Mouse (Mus musculus) lung, postnatal 0 days (tissue): ENCODE results near the gene Fat3. TPM values are rescaled to one million over a fixed set of nuclear protein-coding genes. Genes with fewer than 3 reads are reported as not detected.

ENCODE experiments used
- ATAC-seq: fragments of 200-750 bp; cut with Nextera tagmentation; 2 replicates; pipeline ENCODE4 v1.8.0; 2017; ENCODE audit warnings: moderate library complexity
- DNase-seq: peaks from one replicate; pipeline ENCODE4 v3.0.0-alpha.2; 2016; ENCODE audit warnings: low spot score
- H3K27ac ChIP-seq: fragments of 300-500 bp; sonication (generic); 2 replicates; pipeline ENCODE4 v1.5.1; 2014; ENCODE audit warnings: antibody characterized with exemption, mild to moderate bottlenecking, low read length, mixed read lengths
- H3K27me3 ChIP-seq: fragments of 300-500 bp; sonication (generic); replicated peaks from 2 replicates; pipeline ENCODE4 v1.6.1; 2014; ENCODE audit warnings: low read length, mixed read lengths; ENCODE audit not compliant: insufficient read depth
- H3K36me3 ChIP-seq: fragments of 300-500 bp; sonication (generic); 2 replicates; pipeline ENCODE4 v1.6.1; 2014; ENCODE audit warnings: low read length, mixed read lengths; ENCODE audit not compliant: insufficient read depth
- H3K4me1 ChIP-seq: fragments of 300-500 bp; sonication (generic); 2 replicates; pipeline ENCODE4 v1.6.1; 2014; ENCODE audit warnings: antibody characterized with exemption, low read depth, low read length, mixed read lengths; ENCODE audit not compliant: insufficient read depth
- H3K4me2 ChIP-seq: fragments of 300-500 bp; sonication (generic); replicated peaks from 2 replicates; pipeline ENCODE4 v1.6.1; 2014; ENCODE audit warnings: low read depth, mild to moderate bottlenecking, low read length, moderate library complexity, mixed read lengths
- H3K4me3 ChIP-seq: fragments of 300-500 bp; sonication (generic); 2 replicates; pipeline ENCODE4 v1.5.1; 2014; ENCODE audit warnings: low read depth, low read length
- H3K9ac ChIP-seq: fragments of 300-500 bp; sonication (generic); replicated peaks from 2 replicates; pipeline ENCODE4 v1.6.1; 2014; ENCODE audit warnings: low read depth, mild to moderate bottlenecking
- H3K9me3 ChIP-seq: fragments of 300-500 bp; sonication (generic); 2 replicates; pipeline ENCODE4 v1.6.1; 2016; ENCODE audit warnings: low read length, mixed read lengths
- CTCF ChIP-seq: IDR thresholded peaks from 2 replicates; pipeline ENCODE4 v1.5.1; 2016; ENCODE audit warnings: antibody characterized with exemption, mild to moderate bottlenecking
- EP300 ChIP-seq: IDR thresholded peaks from 2 replicates; pipeline ENCODE4 v1.6.1; 2016; ENCODE audit warnings: antibody characterized with exemption, mild to moderate bottlenecking, control low read depth
- WGBS: fragments of 180-500 bp; shearing (Covaris S2); extraction: QIAGEN DNeasy Blood & Tissue Kit; methylation state at CpG from one replicate; pipeline ENCODE4 v1.1.7; 2014; 5-methylcytosine and 5-hydroxymethylcytosine counted together
- polyA plus RNA-seq: library from polyadenylated mRNA; unstranded; fragments of >200 nt; fragmentation: Nextera tagmentation; extraction: Ambion mirVana; gene quantifications from 2 replicates; pipeline ENCODE4 v1.2.1, GENCODE M21; 2015

The Fat3 gene
- polyA plus RNA-seq, 1 experiment from 2014 or later: 0.78 TPM

GRCm38 (mm10) chr9:16132594-16132993 lies 368.5 kb downstream of the Fat3 start:
- H3K4me1 ChIP-seq: no peaks in the 10 kb centered on the region
- H3K36me3 ChIP-seq: no peaks in the 10 kb centered on the region
- no peak overlapping the region for H3K27ac ChIP-seq
- no peak for TF ChIP-seq CTCF
- no peak for TF ChIP-seq EP300
- DNase-seq (no peak), ATAC-seq (no peak)
- H3K4me2 ChIP-seq: no peak overlapping the region
- no peak overlapping the region for H3K9ac ChIP-seq
- 85% methylated on average over 1 of the region's 1 CpGs for WGBS
- H3K27me3 ChIP-seq: no peaks in the 10 kb centered on the region
- no peak overlapping the region for H3K4me3 ChIP-seq
- H3K9me3 ChIP-seq: no peaks in the 10 kb centered on the region

- DNase-seq (no peak), ATAC-seq (no peak)
- no peak overlapping the region for H3K27ac ChIP-seq
- no peak overlapping the region for H3K4me2 ChIP-seq
- H3K4me1 ChIP-seq: no peaks in the 10 kb centered on the region
- no peaks in the 10 kb centered on the region for H3K36me3 ChIP-seq
- 77% methylated on average over 5 of the region's 5 CpGs for WGBS
- no peaks in the 10 kb centered on the region for H3K9me3 ChIP-seq
- no peak overlapping the region for H3K9ac ChIP-seq
- TF ChIP-seq CTCF (no peak), EP300 (no peak)
- H3K27me3 ChIP-seq: no peaks in the 10 kb centered on the region
- no peak overlapping the region for H3K4me3 ChIP-seq
Measured at GRCm38 (mm10) chr9:16121756-16122155, 379.3 kb downstream of the Fat3 start.

GRCm38 (mm10) chr9:16114821-16115485 lies 386.1 kb downstream of the Fat3 start:
- Histone ChIP-seq H3K4me1 (no peaks in the 10 kb centered on the region), H3K27ac (no peak overlapping the region), H3K27me3 (no peaks in the 10 kb centered on the region), H3K36me3 (no peaks in the 10 kb centered on the region), H3K9me3 (no peaks in the 10 kb centered on the region), H3K9ac (no peak overlapping the region), H3K4me3 (no peak overlapping the region), H3K4me2 (no peak overlapping the region)
- WGBS: 30% methylated on average over 7 of the region's 7 CpGs
- DNase-seq: peak; percentile 64
- peak; percentile 80 for ATAC-seq
- TF ChIP-seq CTCF: no peak
- TF ChIP-seq EP300: peak; percentile 71

GRCm38 (mm10) chr9:16113936-16114642 lies 387.0 kb downstream of the Fat3 start:
- TF ChIP-seq CTCF (no peak), EP300 (peak; percentile 28; the same call in 1 of the 2 replicates)
- WGBS: 67% methylated on average over 4 of the region's 4 CpGs
- Histone ChIP-seq H3K4me2 (no peak overlapping the region), H3K4me1 (no peaks in the 10 kb centered on the region), H3K36me3 (no peaks in the 10 kb centered on the region), H3K27ac (no peak overlapping the region), H3K9ac (no peak overlapping the region), H3K4me3 (no peak overlapping the region), H3K27me3 (no peaks in the 10 kb centered on the region), H3K9me3 (no peaks in the 10 kb centered on the region)
- peak; percentile 71 for ATAC-seq
- peak; percentile 44 for DNase-seq

- H3K4me2 ChIP-seq: no peak overlapping the region
- 28% methylated on average over 5 of the region's 5 CpGs for WGBS
- H3K36me3 ChIP-seq: no peaks in the 10 kb centered on the region
- no peak overlapping the region for H3K9ac ChIP-seq
- DNase-seq: no peak
- no peaks in the 10 kb centered on the region for H3K4me1 ChIP-seq
- no peaks in the 10 kb centered on the region for H3K9me3 ChIP-seq
- no peak for TF ChIP-seq CTCF
- TF ChIP-seq EP300: no peak
- no peak overlapping the region for H3K4me3 ChIP-seq
- H3K27ac ChIP-seq: no peak overlapping the region
- ATAC-seq: no peak
- no peaks in the 10 kb centered on the region for H3K27me3 ChIP-seq
Measured at GRCm38 (mm10) chr9:16107900-16108299, 393.2 kb downstream of the Fat3 start.

- no peak overlapping the region for H3K27ac ChIP-seq
- DNase-seq (no peak), ATAC-seq (no peak)
Measured at GRCm38 (mm10) chr9:16107386-16107785, 393.7 kb downstream of the Fat3 start.

More at GRCm38 (mm10) chr9:16107386-16107785, 393.7 kb downstream of the Fat3 start:
- Histone ChIP-seq H3K9me3 (no peaks in the 10 kb centered on the region), H3K4me3 (no peak overlapping the region), H3K4me1 (no peaks in the 10 kb centered on the region), H3K27me3 (no peaks in the 10 kb centered on the region), H3K36me3 (no peaks in the 10 kb centered on the region), H3K9ac (no peak overlapping the region), H3K4me2 (no peak overlapping the region)
- TF ChIP-seq CTCF: peak; percentile 35; the same call in 1 of the 2 replicates
- no peak for TF ChIP-seq EP300
- 25% methylated on average over 5 of the region's 5 CpGs for WGBS
